In genomic region chr15:79658531-79659375, GRCm38 (mm10) we compare ENCODE assay signal across 8 mouse cellular contexts. TPM values are rescaled to one million over a fixed set of nuclear protein-coding genes. Genes with fewer than 3 reads are reported as not detected.
A peak's percentile ranks its signal among the peaks of the same experiment; 100 is the strongest.
DNase-seq lines count a peak whose midpoint lies in the region; ATAC-seq lines count a peak whose summit lies in the region.

Gene Fam227a, minus strand, starts transcription at chr15:79658956.
Gene Cby1, plus strand, starts transcription at chr15:79659199.

- no peaks in the 10 kb centered on the region for H3K27me3 ChIP-seq in heart, embryonic 14.5 days (ENCODE audit: control insufficient read depth, insufficient read depth, low read length)
- H3K27me3 ChIP-seq in liver, embryonic 13.5 days: no peaks in the 10 kb centered on the region
- H3K27me3 ChIP-seq in stomach, embryonic 16.5 days (ENCODE audit: control insufficient read depth, insufficient read depth, low read length): no peaks in the 10 kb centered on the region

- under 1% methylated on average over 55 of the region's 55 CpGs for WGBS in heart, embryonic 14.5 days
- WGBS in liver, embryonic 13.5 days (ENCODE audit: insufficient replicate concordance): under 1% methylated on average over 55 of the region's 55 CpGs
- WGBS in stomach, embryonic 16.5 days: under 1% methylated on average over 55 of the region's 55 CpGs

- peak within 1 kb of the TSS; percentile 71 to 82 for H3K4me3 ChIP-seq in heart, embryonic 14.5 days (ENCODE audit: control insufficient read depth in 1 of 2, insufficient read depth in 1 of 2, low read depth in 1 of 2, low read length in 2 of 2)
- peak within 1 kb of the TSS; percentile 78 for H3K4me3 ChIP-seq in liver, embryonic 13.5 days (replicated peaks)
- peak within 1 kb of the TSS; percentile 78 for H3K4me3 ChIP-seq in stomach, embryonic 16.5 days (replicated peaks; ENCODE audit: low read length)

- peak; percentile 91 for DNase-seq in CD4-positive helper T cell, adult 2 months (ENCODE audit: low read depth, low spot score)
- peak; percentile 79 for DNase-seq in brain, embryonic 18.5 days (ENCODE audit: low read depth, low spot score)
- DNase-seq in kidney, postnatal 14 days: peak; percentile 97
- DNase-seq in liver, embryonic 13.5 days: peak; percentile 93
- peak; percentile 99 for DNase-seq in neural tube, embryonic 10.5 days (ENCODE audit: extremely low spot score, low spot score)

- H3K36me3 ChIP-seq in heart, embryonic 14.5 days (ENCODE audit: control insufficient read depth, insufficient read depth, low read length): peaks cover 19% of the 10 kb centered on the region; the same call in 1 of the 2 replicates
- peaks cover 9% of the 10 kb centered on the region; the same call in 1 of the 2 replicates for H3K36me3 ChIP-seq in liver, embryonic 13.5 days
- no peaks in the 10 kb centered on the region for H3K36me3 ChIP-seq in stomach, embryonic 16.5 days (ENCODE audit: control insufficient read depth, insufficient read depth, low read length)

- 0 out of 2 replicates have a peak, but pooled peaks cover 3% of the 10 kb centered on the region for H3K9me3 ChIP-seq in heart, embryonic 14.5 days (ENCODE audit: control insufficient read depth, low read length)
- H3K9me3 ChIP-seq in liver, embryonic 13.5 days (replicated peaks): no peaks in the 10 kb centered on the region
- peaks cover 3% of the 10 kb centered on the region; the same call in 1 of the 2 replicates for H3K9me3 ChIP-seq in stomach, embryonic 16.5 days (replicated peaks; ENCODE audit: control insufficient read depth, low read length)

- H3K4me1 ChIP-seq in heart, embryonic 14.5 days (ENCODE audit: control insufficient read depth in 2 of 2, insufficient read depth in 2 of 2, low read length in 2 of 2): peaks cover 5 to 10% of the 10 kb centered on the region in 2 experiments
- peaks cover 19% of the 10 kb centered on the region for H3K4me1 ChIP-seq in liver, embryonic 13.5 days (replicated peaks)
- H3K4me1 ChIP-seq in stomach, embryonic 16.5 days (ENCODE audit: control insufficient read depth, insufficient read depth, low read length): peaks cover 6% of the 10 kb centered on the region

- peak; percentile 88 for ATAC-seq in erythroid progenitor cell, adult 5-6 weeks (replicated peaks; ENCODE audit: low FRiP score, poor library complexity, severe bottlenecking)
- peak; percentile 68 for ATAC-seq in heart, embryonic 14.5 days (ENCODE audit: insufficient number of reproducible peaks, insufficient read depth, low FRiP score, low read depth)
- peak; percentile 84 for ATAC-seq in liver, embryonic 13.5 days (ENCODE audit: low read depth)
- ATAC-seq in stomach, embryonic 16.5 days (ENCODE audit: insufficient read depth, low FRiP score): peak; percentile 92

- peak within 1 kb of the TSS; percentile 98 for H3K4me2 ChIP-seq in heart, embryonic 14.5 days (ENCODE audit: low read length)
- H3K4me2 ChIP-seq in liver, embryonic 13.5 days: peak within 1 kb of the TSS; percentile 85
- peak within 1 kb of the TSS; percentile 96 for H3K4me2 ChIP-seq in stomach, embryonic 16.5 days (ENCODE audit: low read depth, low read length)

- peak within 1 kb of the TSS; percentile 87 to 97 for H3K27ac ChIP-seq in heart, embryonic 14.5 days (replicated peaks in 1 of 2; ENCODE audit: control insufficient read depth in 1 of 2, insufficient read depth in 1 of 2, low read depth in 2 of 2, low read length in 2 of 2)
- H3K27ac ChIP-seq in liver, embryonic 13.5 days: peak within 1 kb of the TSS; percentile 84
- peak within 1 kb of the TSS; percentile 97 for H3K27ac ChIP-seq in stomach, embryonic 16.5 days (ENCODE audit: low read length)

- H3K9ac ChIP-seq in heart, embryonic 14.5 days (ENCODE audit: low read length): peak within 1 kb of the TSS; percentile 86
- peak within 1 kb of the TSS; percentile 84 for H3K9ac ChIP-seq in liver, embryonic 13.5 days
- peak within 1 kb of the TSS; percentile 85 for H3K9ac ChIP-seq in stomach, embryonic 16.5 days (ENCODE audit: low read length)

RNA-seq across cellular contexts. Expression of gene Fam227a, which starts in this region (rescaled TPM):
- total RNA-seq in erythroid progenitor cell, adult 5-6 weeks (2015; ENCODE audit: low replicate concordance): 3.2 TPM in 1 of 2 replicates, not detected in the other
- total RNA-seq in erythroid progenitor cell, adult 5-6 weeks (2017; ENCODE audit: low replicate concordance): 4.4 and 8.6 TPM in 2 replicates
- 0.66 and 2.0 TPM in 2 replicates for polyA plus RNA-seq in heart, embryonic 14.5 days (2014; fragmentation: Nextera tagmentation; extraction: Ambion mirVana)
- 0.12 and 0.39 TPM in 2 replicates for polyA plus RNA-seq in liver, embryonic 13.5 days (2015; fragmentation: Nextera tagmentation; extraction: Ambion mirVana)
- polyA plus RNA-seq in stomach, embryonic 16.5 days (2015; fragmentation: Nextera tagmentation; extraction: Ambion mirVana): 0.92 and 1.1 TPM in 2 replicates

RNA-seq across cellular contexts. Expression of gene Cby1, which starts in this region (rescaled TPM):
- total RNA-seq in erythroid progenitor cell, adult 5-6 weeks (2015; ENCODE audit: low replicate concordance): 3.6 and 6.3 TPM in 2 replicates
- total RNA-seq in erythroid progenitor cell, adult 5-6 weeks (2017; ENCODE audit: low replicate concordance): 13.0 and 15.4 TPM in 2 replicates
- 47.6 and 48.7 TPM in 2 replicates for polyA plus RNA-seq in heart, embryonic 14.5 days (2014; fragmentation: Nextera tagmentation; extraction: Ambion mirVana)
- polyA plus RNA-seq in liver, embryonic 13.5 days (2015; fragmentation: Nextera tagmentation; extraction: Ambion mirVana): 18.6 and 19.3 TPM in 2 replicates
- polyA plus RNA-seq in stomach, embryonic 16.5 days (2015; fragmentation: Nextera tagmentation; extraction: Ambion mirVana): 48.0 and 48.1 TPM in 2 replicates

Comparison
In these comparisons a context has a peak if more than half of its experiments do, and no peak if none do; other contexts are left out.
1. Peak in every context shown above with its lines: DNase-seq, ATAC-seq, H3K4me3 ChIP-seq and H3K27ac ChIP-seq.